Mouse (Mus musculus) small intestine, adult 2 months (tissue): Measurements from ENCODE around the gene Cybc1. TPM values are rescaled to one million over a fixed set of nuclear protein-coding genes. Genes with fewer than 3 reads are reported as not detected.
A peak's percentile ranks its signal among the peaks of the same experiment; 100 is the strongest.

Source experiments
- H3K27ac ChIP-seq: fragments of 200-500 bp; 2 replicates; pipeline ENCODE4 v1.5.1; 2012; ENCODE audit warnings: low read depth, low read length, control low read depth, inconsistent platforms; ENCODE audit not compliant: insufficient read depth
- H3K27me3 ChIP-seq: fragments of 200-500 bp; 2 replicates; pipeline ENCODE4 v1.6.1; 2012; ENCODE audit warnings: mild to moderate bottlenecking, moderate library complexity, low read length, inconsistent platforms; ENCODE audit not compliant: control insufficient read depth, insufficient read depth
- H3K36me3 ChIP-seq: fragments of 200-500 bp; 2 replicates; pipeline ENCODE4 v1.6.1; 2012; ENCODE audit warnings: mild to moderate bottlenecking, low read length, control low read depth, inconsistent platforms; ENCODE audit not compliant: control insufficient read depth, insufficient read depth
- H3K4me1 ChIP-seq: fragments of 200-500 bp; 2 replicates; pipeline ENCODE4 v1.6.1; 2012; ENCODE audit warnings: low read length, inconsistent platforms, mixed read lengths; ENCODE audit not compliant: control insufficient read depth, insufficient read depth, insufficient read length
- H3K4me3 ChIP-seq: fragments of 200-500 bp; 2 replicates; pipeline ENCODE4 v1.5.1; 2012; ENCODE audit warnings: low read depth, mild to moderate bottlenecking, control low read depth, inconsistent platforms, low read length, moderate library complexity
- CTCF ChIP-seq: fragments of 200-500 bp; IDR thresholded peaks from 2 replicates; pipeline ENCODE4 v1.5.1; 2012; ENCODE audit warnings: low read depth, mild to moderate bottlenecking, control low read depth, inconsistent platforms, low read length, moderate library complexity, mixed read lengths; ENCODE audit not compliant: insufficient replicate concordance, insufficient read length; ENCODE audit errors: extremely low read depth
- POLR2A ChIP-seq: fragments of 200-500 bp; IDR thresholded peaks from 2 replicates; pipeline ENCODE4 v1.6.1; 2012; ENCODE audit warnings: low read depth, mild to moderate bottlenecking, control low read depth, inconsistent platforms, low read length, moderate library complexity
- WGBS: fragments of 180-500 bp; shearing (Covaris S2); methylation state at CpG from one replicate; pipeline ENCODE4 v1.1.7; 2018; 5-methylcytosine and 5-hydroxymethylcytosine counted together
- polyA plus RNA-seq: library from polyadenylated mRNA; depleted of rRNA; stranded (reverse); fragments of >200 nt; gene quantifications from 2 replicates; pipeline ENCODE4 v1.2.3, GENCODE M21; 2012; rRNA removed

The Cybc1 gene
- polyA plus RNA-seq, 1 experiment, result 20.8 TPM

- Histone ChIP-seq H3K4me1 (no peaks in the 10 kb centered on the region), H3K27me3 (no peaks in the 10 kb centered on the region), H3K4me3 (no peak overlapping the region), H3K36me3 (peaks cover 3% of the 10 kb centered on the region; the same call in 1 of the 2 replicates), H3K27ac (no peak overlapping the region)
- TF ChIP-seq POLR2A (no peak), CTCF (no peak)
- 89% methylated on average over 3 of the region's 3 CpGs for WGBS
Measured at GRCm38 (mm10) chr11:121193415-121193814, 35.7 kb downstream of the Cybc1 start.

- Histone ChIP-seq H3K27ac (no peak overlapping the region), H3K27me3 (no peaks in the 10 kb centered on the region), H3K4me3 (no peak overlapping the region), H3K36me3 (peaks cover 3% of the 10 kb centered on the region), H3K4me1 (no peaks in the 10 kb centered on the region)
- no peak for TF ChIP-seq CTCF
- no peak for TF ChIP-seq POLR2A
- WGBS, result 74% methylated on average over 2 of the region's 2 CpGs
Measured at GRCm38 (mm10) chr11:121192742-121193141, 36.4 kb downstream of the Cybc1 start.

- Histone ChIP-seq H3K27me3 (no peaks in the 10 kb centered on the region), H3K4me3 (no peak overlapping the region), H3K27ac (no peak overlapping the region), H3K36me3 (peaks cover 1% of the 10 kb centered on the region), H3K4me1 (no peaks in the 10 kb centered on the region)
- WGBS, result 85% methylated on average over 3 of the region's 3 CpGs
- no peak for TF ChIP-seq CTCF
- no peak for TF ChIP-seq POLR2A
Measured at GRCm38 (mm10) chr11:121189681-121190080, 39.4 kb downstream of the Cybc1 start.

- 0 out of 2 replicates have a peak, but pooled peaks cover 2% of the 10 kb centered on the region for H3K36me3 ChIP-seq
- no peak overlapping the region for H3K4me3 ChIP-seq
- H3K27me3 ChIP-seq, result no peaks in the 10 kb centered on the region
- TF ChIP-seq POLR2A (no peak), CTCF (peak; percentile 84; the same call in 1 of the 2 replicates)
- no peak overlapping the region for H3K27ac ChIP-seq
- WGBS, result 59% methylated on average over 12 of the region's 12 CpGs
- peaks cover 3% of the 10 kb centered on the region; the same call in 1 of the 2 replicates for H3K4me1 ChIP-seq
Measured at GRCm38 (mm10) chr11:121176285-121177270, 52.5 kb downstream of the Cybc1 start.

GRCm38 (mm10) chr11:121174234-121174633, 54.9 kb downstream of the Cybc1 start:
- 69% methylated on average over 3 of the region's 3 CpGs for WGBS
- TF ChIP-seq POLR2A (no peak), CTCF (no peak)
- Histone ChIP-seq H3K4me3 (no peak overlapping the region), H3K4me1 (peaks cover 3% of the 10 kb centered on the region; the same call in 1 of the 2 replicates), H3K27me3 (no peaks in the 10 kb centered on the region), H3K27ac (no peak overlapping the region), H3K36me3 (no peaks in the 10 kb centered on the region)

GRCm38 (mm10) chr11:121173203-121173602, 55.9 kb downstream of the Cybc1 start:
- Histone ChIP-seq H3K4me3 (no peak overlapping the region), H3K36me3 (no peaks in the 10 kb centered on the region), H3K27me3 (no peaks in the 10 kb centered on the region), H3K4me1 (peaks cover 3% of the 10 kb centered on the region; the same call in 1 of the 2 replicates), H3K27ac (no peak overlapping the region)
- no peak for TF ChIP-seq POLR2A
- TF ChIP-seq CTCF, result no peak
- 88% methylated on average over 5 of the region's 5 CpGs for WGBS

Other genes starting within 250 kb of the Cybc1 start
- 26.5 and 60.8 TPM in 2 replicates for gene Csnk1d, start 238.0 kb downstream of the Cybc1 start, polyA plus RNA-seq
- 41.0 and 57.7 TPM in 2 replicates for gene Cd7, start 189.9 kb downstream of the Cybc1 start, polyA plus RNA-seq
- gene Sectm1b, start 165.8 kb downstream of the Cybc1 start, polyA plus RNA-seq, result 152 and 325 TPM in 2 replicates
- gene Sectm1a, start 148.1 kb downstream of the Cybc1 start, polyA plus RNA-seq, result 1.4 and 4.1 TPM in 2 replicates
- 0.05 TPM in 1 of 2 replicates, not detected in the other for gene Tex19.2, start 110.6 kb downstream of the Cybc1 start, polyA plus RNA-seq
- not detected in 2 replicates for gene Tex19.1, start 83.2 kb downstream of the Cybc1 start, polyA plus RNA-seq
- gene Uts2r, start 69.1 kb downstream of the Cybc1 start, polyA plus RNA-seq, result not detected in 2 replicates
- 12.5 and 27.9 TPM in 2 replicates for gene Hexdc, start 24.9 kb downstream of the Cybc1 start, polyA plus RNA-seq
- 8.6 and 13.1 TPM in 2 replicates for gene Ogfod3, start 24.6 kb downstream of the Cybc1 start, polyA plus RNA-seq
- 15.3 and 23.9 TPM in 2 replicates for gene Narf, start 7.9 kb upstream of the Cybc1 start, polyA plus RNA-seq
- gene Foxk2, start 30.7 kb upstream of the Cybc1 start, polyA plus RNA-seq, result 22.4 and 23.6 TPM in 2 replicates
- gene Wdr45b, start 125.1 kb upstream of the Cybc1 start, polyA plus RNA-seq, result 17.6 and 26.4 TPM in 2 replicates
- 0.51 and 1.1 TPM in 2 replicates for gene Rab40b, start 158.9 kb upstream of the Cybc1 start, polyA plus RNA-seq
- 1.3 and 1.9 TPM in 2 replicates for gene Fn3krp, start 192.1 kb upstream of the Cybc1 start, polyA plus RNA-seq
- gene Fn3k, start 205.6 kb upstream of the Cybc1 start, polyA plus RNA-seq, result 0.95 and 1.0 TPM in 2 replicates
- gene Tbcd, start 222.6 kb upstream of the Cybc1 start, polyA plus RNA-seq, result 23.2 and 45.7 TPM in 2 replicates